Mouse (Mus musculus): Measurements from ENCODE around the gene Tnfrsf22.
"Not testable (repeated sequence)": the region's sequence is repeated elsewhere in the genome, so short reads cannot be mapped to it uniquely, and the experiment has no call there.

Tnfrsf22 gene

DNA sequence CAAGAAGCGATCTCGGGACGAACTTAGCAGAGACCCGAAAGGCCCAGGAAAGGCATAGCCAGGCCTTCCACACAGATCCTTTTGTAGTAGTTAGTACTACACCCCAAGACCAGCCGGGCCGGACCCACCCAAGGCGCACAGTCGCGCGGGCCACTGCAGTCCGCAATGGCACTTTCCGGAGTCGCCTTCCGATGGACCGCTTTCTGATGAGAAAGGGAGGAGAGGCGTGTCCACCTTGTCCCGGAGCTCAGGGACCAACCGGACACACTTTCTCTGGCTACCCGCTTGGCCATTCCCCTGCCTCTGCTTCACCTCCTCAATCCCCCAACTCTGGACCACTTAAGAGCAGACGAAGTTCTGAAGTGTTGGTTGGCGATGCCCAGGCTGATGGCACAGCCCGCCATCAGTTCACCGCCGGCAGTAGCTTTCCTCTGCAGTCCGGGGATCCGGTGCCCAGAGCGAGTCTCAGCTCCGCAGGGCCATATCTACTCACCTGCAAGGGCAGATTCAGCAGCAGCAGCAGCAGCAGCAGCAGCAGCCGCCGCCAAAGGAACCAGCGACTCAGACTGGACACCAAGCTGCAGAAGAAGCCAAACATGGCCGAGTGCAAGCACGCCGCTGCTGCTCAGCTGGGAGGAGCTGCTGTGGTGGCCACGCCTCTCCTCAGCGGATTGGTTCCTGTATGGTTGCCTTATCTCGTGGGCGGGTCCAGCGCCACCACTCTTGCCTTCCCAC lies at the start of gene Tnfrsf22:
Gene Tnfrsf22, minus strand, starts transcription at position 628 of the 735 bp plus-strand sequence.
- peak; percentile 80 for DNase-seq

DNA sequence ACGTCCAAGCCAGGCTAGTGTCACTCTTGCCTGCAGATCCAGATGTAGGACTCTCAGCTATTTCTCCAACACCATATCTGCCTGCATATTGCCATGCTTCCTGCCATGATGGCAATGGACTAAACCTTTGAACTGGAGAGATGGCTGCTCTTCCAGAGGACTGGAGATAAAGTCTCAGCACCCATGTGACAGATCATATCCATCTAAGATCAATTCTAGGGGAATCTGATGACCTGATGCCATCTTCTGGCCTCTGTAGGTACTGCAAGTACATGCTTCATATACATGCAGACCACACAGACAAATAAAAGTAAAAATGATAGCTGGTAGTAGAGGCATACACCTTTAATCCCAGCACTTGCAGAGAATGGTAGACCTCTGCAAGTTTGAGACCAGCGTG lies 46.7 kb upstream of the Tnfrsf22 start:
- DNase-seq, result peak; percentile 59

- no peak for DNase-seq
These were observed 45.1 kb upstream of the Tnfrsf22 start for GRCm38 (mm10) chr7:143694550-143694949.

DNA sequence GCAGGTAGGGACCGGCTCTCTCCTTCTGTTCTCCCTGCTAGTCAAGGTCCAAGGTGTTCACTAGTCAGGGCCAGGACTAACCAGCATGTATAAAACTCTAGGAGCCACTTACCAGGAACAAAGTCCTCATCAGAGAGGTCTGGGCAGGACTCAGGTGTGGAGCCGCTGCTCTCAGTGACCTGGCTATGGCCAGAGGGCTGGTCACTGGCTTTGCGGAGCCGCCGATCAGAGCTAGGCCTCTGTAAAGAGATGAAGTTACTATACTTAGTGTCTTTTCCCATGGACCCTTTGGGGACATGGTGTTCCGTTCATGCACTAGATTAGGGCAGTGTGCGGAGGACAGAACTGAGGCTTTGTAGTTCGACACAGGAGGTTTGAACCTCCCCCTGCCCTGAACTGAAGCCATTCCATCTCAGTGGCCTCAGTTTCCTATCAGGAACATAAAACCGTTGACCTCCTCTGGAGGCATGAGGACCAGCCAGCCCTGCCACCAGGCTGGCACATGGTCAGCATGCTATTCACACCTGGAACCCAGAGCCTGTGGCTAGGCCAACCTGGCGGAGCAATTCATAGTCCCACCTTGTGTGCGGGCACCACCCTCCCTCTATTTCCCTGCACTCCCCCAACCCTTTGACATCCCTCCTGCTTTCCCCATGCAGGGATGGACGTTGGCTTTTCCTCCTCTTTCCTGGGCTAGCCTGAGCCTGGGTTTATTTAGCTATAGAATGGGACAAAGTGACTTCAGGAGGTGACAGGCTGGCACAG lies 43.5 kb upstream of the Tnfrsf22 start:
- no peak for DNase-seq

GRCm38 (mm10) chr7:143691909-143692308 lies 42.4 kb upstream of the Tnfrsf22 start:
- DNase-seq, result no peak

DNA sequence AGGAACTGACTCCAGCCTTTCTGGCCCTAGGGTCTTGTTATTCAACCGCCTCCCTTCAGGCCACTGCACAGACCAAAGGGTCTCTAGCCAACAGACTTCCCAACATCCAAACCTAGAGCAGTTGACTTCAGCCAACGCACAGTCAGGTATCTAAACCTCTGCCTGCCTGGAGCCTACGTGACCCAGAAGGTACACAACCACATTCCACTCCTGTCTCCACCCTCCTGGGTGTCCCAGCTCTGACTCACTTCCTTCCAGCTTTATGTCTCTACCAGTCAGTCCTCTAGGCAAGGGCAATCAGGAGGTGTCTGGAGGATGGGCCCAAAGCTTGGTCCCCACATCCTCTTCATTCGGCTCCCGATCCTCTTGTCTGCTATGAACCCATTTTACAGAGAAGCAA lies 41.7 kb upstream of the Tnfrsf22 start:
- DNase-seq, result no peak

- no peak for DNase-seq
These were observed 40.5 kb upstream of the Tnfrsf22 start for GRCm38 (mm10) chr7:143689946-143690345.

DNA sequence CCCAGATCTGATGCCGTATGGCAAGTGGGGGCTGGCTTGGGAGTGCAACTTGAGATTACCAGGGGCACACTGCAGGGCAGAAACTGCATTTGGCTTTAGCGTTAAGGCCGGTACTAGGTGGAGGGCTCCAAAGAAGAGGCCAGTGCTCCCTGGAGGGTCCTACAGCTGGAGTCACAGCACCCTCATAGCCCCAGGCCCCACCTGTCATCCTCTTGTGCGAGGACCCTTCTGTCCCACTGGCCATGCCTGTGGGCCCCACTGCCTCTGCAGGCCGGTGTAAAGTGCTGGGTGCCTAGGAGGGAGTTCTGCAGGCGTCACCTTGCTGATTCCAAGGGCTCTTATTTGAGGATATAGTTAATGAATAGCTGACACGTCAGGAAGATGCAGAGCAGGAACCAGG lies 40.0 kb upstream of the Tnfrsf22 start:
- no peak for DNase-seq

GRCm38 (mm10) chr7:143686676-143687075 lies 37.2 kb upstream of the Tnfrsf22 start:
- not testable (repeated sequence) for DNase-seq

DNA sequence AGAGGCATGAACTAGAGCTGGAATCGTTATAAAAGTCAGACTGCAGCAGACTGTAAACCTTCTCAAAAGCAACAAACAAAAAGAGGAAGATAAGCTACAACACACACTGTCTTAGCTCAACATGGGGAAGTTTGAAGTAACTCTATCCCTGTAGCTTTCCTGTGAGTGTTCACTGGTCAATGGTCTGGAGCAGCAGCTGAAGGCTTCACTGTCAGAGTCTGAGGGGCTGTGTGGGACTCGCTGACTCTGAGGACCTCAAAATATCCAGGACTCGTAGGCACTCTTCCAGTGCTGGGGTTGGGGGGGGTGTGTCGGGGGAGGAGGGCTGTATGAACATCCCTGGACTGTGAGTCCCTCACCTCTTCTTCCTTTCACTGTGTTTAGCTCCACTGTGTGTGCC lies 36.7 kb upstream of the Tnfrsf22 start:
- DNase-seq, result not testable (repeated sequence)

DNA sequence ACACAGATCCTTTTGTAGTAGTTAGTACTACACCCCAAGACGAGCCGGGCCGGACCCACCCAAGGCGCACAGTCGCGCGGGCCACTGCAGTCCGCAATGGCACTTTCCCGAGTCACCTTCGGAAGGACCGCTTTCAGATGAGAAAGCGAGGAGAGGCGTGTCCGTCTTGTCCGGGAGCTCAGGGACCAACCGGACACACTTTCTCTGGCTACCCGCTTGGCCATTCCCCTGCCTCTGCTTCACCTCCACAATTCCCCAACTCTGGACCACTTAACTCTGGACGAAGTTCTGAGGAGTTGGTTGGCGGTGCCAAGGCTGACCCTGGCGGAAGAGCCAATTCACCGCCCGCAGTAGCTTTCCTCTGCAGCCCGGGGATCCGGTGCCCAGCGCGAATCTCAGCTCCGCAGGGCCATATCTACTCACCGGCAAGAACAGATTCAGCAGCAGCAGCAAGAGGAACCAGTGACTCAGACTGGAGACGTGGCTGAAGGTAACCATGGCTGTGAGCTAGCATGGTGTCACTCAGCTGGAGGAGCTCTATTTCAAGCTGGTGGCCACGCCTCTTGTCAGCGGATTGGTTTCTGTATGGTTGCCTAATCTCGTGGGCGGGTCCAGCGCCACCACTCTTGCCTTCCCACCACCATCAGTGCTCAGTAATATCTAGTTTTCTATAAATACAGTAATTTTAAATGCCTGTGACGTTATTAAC lies 36.1 kb upstream of the Tnfrsf22 start, which contains the start of gene Tnfrsf23:
Gene Tnfrsf23, minus strand, starts transcription at position 514 of the 709 bp plus-strand sequence.
- peak; percentile 65 for DNase-seq

- DNase-seq, result not testable (repeated sequence)
These were observed 35.1 kb upstream of the Tnfrsf22 start for GRCm38 (mm10) chr7:143684569-143684968.

DNA sequence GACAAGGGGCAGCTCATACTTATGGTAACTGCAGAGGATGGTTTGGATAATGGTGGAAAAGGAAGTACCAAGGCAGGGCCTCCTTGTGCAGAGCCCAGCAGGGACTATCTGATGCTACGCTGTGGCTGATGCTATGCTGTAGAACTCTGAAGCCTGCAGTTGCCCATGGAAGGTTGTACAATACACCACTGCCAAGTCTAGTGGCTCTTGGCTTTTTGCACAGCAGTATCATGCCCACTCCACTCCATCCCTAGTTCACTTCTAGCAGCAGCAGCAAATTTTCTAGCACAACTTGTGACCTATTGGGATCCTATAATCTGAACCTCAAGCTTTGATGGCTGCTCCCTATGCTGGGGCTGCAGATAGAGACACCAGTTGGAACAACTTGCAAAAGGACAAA lies 32.1 kb upstream of the Tnfrsf22 start:
- no peak for DNase-seq

DNA sequence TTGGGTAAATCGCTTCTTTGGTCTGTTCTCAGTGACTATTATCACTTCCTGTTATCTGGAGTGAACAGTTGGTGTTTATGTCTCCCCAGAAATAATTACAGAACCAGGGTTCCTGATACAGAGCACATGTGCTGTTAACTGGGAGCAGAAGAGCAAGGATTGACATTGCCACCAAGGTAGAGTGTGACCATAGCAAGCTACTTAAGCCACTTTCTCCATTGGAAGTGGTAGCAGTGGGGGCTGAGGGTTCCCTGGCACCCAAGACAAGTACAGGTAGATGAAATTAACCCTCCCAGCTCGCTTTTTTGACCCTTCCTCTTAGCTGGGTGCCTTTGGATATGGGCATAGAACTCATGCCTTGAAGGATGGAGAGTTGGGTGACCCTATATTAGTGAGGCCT lies 31.4 kb upstream of the Tnfrsf22 start:
- peak; percentile 1 for DNase-seq

- peak; percentile 1 for DNase-seq
These were observed 30.2 kb upstream of the Tnfrsf22 start for GRCm38 (mm10) chr7:143679650-143680049.

DNA sequence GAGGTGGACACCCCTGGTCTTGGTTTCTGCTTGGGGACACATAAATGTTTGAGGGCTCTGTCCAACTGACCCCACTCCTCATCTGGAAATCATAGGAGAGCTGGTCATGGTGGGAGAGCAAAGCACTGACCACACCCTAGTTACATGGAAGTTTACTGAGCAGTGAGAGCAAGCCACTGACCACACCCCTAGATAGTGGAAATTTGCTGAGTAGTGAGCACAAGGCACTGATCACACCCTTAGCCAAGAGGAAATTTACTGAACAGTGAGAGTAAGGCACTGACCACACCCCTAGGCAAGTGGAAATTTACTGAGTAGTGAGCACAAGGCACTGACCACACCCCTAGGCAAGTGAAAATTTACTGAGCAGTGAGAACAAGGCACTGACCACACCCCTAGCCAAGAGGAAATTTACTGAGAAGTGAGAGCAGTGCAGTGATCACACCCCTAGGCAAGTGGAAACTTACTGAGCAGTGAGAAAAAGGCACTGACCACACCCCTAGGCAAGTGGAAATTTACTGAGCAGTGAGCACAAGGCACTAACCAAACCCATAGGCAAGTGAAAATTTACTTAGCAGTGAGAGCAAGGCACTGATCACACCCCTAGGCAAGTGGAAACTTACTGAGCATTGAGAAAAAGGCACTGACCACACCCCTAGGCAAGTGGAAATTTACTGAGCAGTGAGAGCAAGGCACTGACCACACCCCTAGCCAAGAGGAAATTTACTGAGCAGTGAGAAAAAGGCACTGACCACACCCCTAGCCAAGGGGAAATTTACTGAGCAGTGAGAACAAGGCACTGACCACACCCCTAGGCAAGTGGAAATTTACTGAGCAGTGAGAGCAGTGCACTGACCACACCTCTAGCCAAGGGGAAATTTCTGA lies 17.2 kb upstream of the Tnfrsf22 start:
- no peak for DNase-seq

DNA sequence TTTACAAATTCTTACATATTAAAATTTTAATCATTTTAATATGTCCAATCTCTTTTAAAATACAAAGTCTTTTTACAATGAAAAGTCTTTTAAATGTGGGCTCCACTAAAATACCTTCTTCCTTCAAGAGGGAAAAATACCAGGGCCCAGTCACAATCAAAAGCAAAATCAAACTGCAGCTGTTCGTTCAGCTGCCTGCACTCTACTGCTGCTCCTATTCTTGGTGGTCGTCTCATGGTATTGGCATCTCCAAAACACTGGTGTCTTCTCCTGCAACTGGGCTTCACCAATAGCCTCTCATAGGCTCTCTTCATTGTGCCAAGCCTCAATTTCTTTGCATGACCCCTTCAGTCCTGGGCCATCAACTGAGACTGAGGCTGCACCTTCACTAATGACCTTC lies 14.0 kb upstream of the Tnfrsf22 start:
- DNase-seq, result no peak

GRCm38 (mm10) chr7:143660797-143661196 lies 11.3 kb upstream of the Tnfrsf22 start:
- DNase-seq, result no peak

DNA sequence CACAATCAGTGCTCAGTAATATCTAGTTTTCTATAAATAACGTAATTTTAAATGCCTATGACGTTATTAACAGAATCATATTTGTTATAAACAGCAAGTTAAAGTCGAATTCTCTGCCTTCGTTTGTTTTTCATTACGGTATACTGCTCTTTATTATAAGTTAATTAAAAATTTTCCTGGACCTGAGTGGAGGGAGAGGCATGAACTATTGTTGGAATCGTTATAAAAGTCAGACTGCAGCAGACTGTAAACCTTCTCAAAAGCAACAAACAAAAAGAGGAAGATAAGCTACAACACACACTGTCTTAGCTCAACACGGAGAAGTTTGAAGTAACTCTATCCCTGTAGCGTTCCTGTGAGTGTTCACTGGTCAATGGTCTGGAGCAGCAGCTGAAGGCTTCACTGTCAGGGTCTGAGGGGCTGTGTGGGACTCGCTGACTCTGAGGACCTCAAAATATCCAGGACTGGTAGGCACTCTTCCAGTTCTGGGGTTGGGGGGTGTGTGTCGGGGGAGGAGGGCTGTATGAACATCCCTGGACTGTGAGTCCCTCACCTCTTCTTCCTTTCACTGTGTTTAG lies 397 bp upstream of the Tnfrsf22 start:
- not testable (repeated sequence) for DNase-seq

- DNase-seq, result not testable (repeated sequence)
These were observed 5.5 kb downstream of the Tnfrsf22 start for GRCm38 (mm10) chr7:143643949-143644348.

DNA sequence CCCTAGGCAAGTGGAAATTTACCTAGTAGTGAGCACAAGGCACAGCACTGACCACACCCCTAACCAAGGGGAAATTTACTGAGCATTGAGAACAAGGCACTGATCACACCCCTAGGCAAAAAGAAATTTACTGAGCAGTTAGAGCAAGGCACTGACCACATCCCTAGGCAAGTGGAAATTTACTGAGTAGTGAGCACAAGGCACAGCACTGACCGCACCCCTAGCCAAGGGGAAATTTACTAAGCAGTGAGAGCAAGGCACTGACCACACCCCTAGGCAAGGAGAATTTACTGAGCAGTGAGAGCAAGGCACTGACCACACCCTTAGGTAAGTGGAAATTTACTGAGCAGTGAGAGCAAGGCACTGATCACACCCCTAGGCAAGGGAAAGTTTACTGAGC lies 12.8 kb downstream of the Tnfrsf22 start:
- DNase-seq, result no peak

DNA sequence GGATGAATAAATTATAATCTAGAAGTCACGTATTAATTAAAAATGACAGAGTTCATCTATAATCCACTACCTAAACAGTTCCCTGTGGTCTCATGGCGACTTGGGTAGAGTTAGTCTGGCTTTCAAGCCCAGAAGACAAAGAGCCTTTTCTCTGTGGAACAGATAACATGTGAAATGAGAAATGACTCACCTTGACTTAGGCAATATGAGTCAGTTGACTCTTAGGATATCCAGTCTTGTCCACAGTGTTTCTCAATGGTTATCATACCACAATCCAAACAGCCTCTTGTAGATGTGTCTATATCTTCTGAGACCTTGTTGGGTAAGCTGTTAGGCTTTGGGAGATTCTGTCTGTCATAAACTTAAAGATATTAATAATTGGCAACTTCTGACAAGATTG lies 18.0 kb downstream of the Tnfrsf22 start:
- no peak for DNase-seq

Data from thymus, postnatal 14 days (tissue).